Comparison of ENCODE assay signal across 12 mouse cellular contexts in the genomic region with DNA sequence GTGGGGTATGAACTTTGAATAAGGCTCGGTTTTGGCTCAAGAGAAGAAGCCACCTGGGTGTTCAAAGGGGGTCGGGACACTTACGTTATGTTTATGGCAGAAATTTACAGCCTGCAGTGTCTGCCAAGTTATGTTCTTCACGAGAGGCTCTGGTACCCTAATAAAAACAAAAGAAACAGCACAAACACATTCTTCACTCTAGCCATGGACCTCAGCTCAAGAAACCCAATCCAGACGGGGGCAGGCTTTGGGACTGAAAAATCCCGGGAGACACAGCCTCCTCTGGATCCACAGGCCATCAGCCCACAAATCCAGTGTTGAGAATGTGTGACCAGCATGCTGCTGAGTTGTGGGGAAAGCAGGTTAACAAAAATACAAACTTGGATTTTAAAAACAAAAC. TPM values are rescaled to one million over a fixed set of nuclear protein-coding genes. Genes with fewer than 3 reads are reported as not detected.
DNase-seq lines count a peak whose midpoint lies in the region; ATAC-seq lines count a peak whose summit lies in the region.
"Had no signal": no experiment of that assay in that cellular context is flagged by ENCODE, and none has a peak within 500 bp of the region (broad histone marks: within the 10 kb centered on the region; RNA-seq: fewer than 3 reads in every experiment).

No protein-coding gene starts in this region.

- H3K4me2 ChIP-seq in forebrain, embryonic 13.5 days, result no peak overlapping the region
- H3K4me2 ChIP-seq in kidney, embryonic 15.5 days, result no peak overlapping the region
- no peak overlapping the region for H3K4me2 ChIP-seq in embryonic facial prominence, embryonic 12.5 days (replicated peaks)
- peak overlapping the region; percentile 25; the same call in 1 of the 2 replicates for H3K4me2 ChIP-seq in liver, embryonic 11.5 days

- ATAC-seq in forebrain, embryonic 13.5 days, result no peak
- ATAC-seq in kidney, embryonic 15.5 days (replicated peaks; ENCODE audit: low FRiP score), result no peak
- ATAC-seq in embryonic facial prominence, embryonic 12.5 days (ENCODE audit: insufficient number of reproducible peaks, insufficient read depth, low FRiP score, low TSS enrichment), result no peak
- no peak for ATAC-seq in liver, embryonic 11.5 days (replicated peaks; ENCODE audit: low FRiP score)
- ATAC-seq: hindbrain, embryonic 16.5 days had no signal

- peak overlapping the region; percentile 48; the same call in 1 of the 2 replicates for H3K27ac ChIP-seq in forebrain, embryonic 10.5 days
- no peak overlapping the region for H3K27ac ChIP-seq in forebrain, embryonic 13.5 days
- peak overlapping the region; percentile 90 for H3K27ac ChIP-seq in kidney, embryonic 15.5 days
- peak overlapping the region; percentile 1; the same call in 1 of the 2 replicates for H3K27ac ChIP-seq in embryonic facial prominence, embryonic 12.5 days
- peak overlapping the region; percentile 60 for H3K27ac ChIP-seq in liver, embryonic 11.5 days (ENCODE audit: low read depth, low read length)
- H3K27ac ChIP-seq: layer of hippocampus, adult 2 months had no signal

- peaks cover 5% of the 10 kb centered on the region; the same call in 1 of the 2 replicates for H3K27me3 ChIP-seq in forebrain, embryonic 10.5 days (ENCODE audit: poor library complexity, severe bottlenecking)
- no peaks in the 10 kb centered on the region for H3K27me3 ChIP-seq in forebrain, embryonic 13.5 days
- H3K27me3 ChIP-seq in kidney, embryonic 15.5 days, result no peaks in the 10 kb centered on the region
- H3K27me3 ChIP-seq in embryonic facial prominence, embryonic 12.5 days, result no peaks in the 10 kb centered on the region
- no peaks in the 10 kb centered on the region for H3K27me3 ChIP-seq in liver, embryonic 11.5 days (replicated peaks; ENCODE audit: control insufficient read depth, insufficient read depth, low read length)

- H3K9ac ChIP-seq in forebrain, embryonic 13.5 days, result no peak overlapping the region
- no peak overlapping the region for H3K9ac ChIP-seq in kidney, embryonic 15.5 days
- no peak overlapping the region for H3K9ac ChIP-seq in embryonic facial prominence, embryonic 12.5 days
- no peak overlapping the region; the same call in 1 of the 2 replicates for H3K9ac ChIP-seq in liver, embryonic 11.5 days (ENCODE audit: low read depth, low read length)
- H3K9ac ChIP-seq: forebrain, postnatal 0 days had no signal

- DNase-seq in forebrain, embryonic 10.5 days (ENCODE audit: extremely low spot score, low spot score), result no peak
- no peak for DNase-seq in kidney, adult 18-20 months
- no peak for DNase-seq in liver, embryonic 11.5 days (ENCODE audit: low spot score)
- DNase-seq in yolk sac, embryonic 10.5 days (ENCODE audit: low spot score), result no peak
- no peak for DNase-seq in thymus, postnatal 36 days
- DNase-seq: cerebellum, adult 9-10 months; forebrain, postnatal 0 days had no signal

- peaks cover 20% of the 10 kb centered on the region for H3K4me1 ChIP-seq in forebrain, embryonic 10.5 days
- H3K4me1 ChIP-seq in forebrain, embryonic 13.5 days, result peaks cover 15% of the 10 kb centered on the region
- H3K4me1 ChIP-seq in kidney, embryonic 15.5 days, result peaks cover 42% of the 10 kb centered on the region
- peaks cover 11% of the 10 kb centered on the region; the same call in 1 of the 2 replicates for H3K4me1 ChIP-seq in embryonic facial prominence, embryonic 12.5 days
- peaks cover 19% of the 10 kb centered on the region for H3K4me1 ChIP-seq in liver, embryonic 11.5 days (replicated peaks; ENCODE audit: control insufficient read depth, insufficient read depth, low read length)

- no peak overlapping the region for H3K4me3 ChIP-seq in forebrain, embryonic 10.5 days
- H3K4me3 ChIP-seq in forebrain, embryonic 13.5 days, result no peak overlapping the region
- H3K4me3 ChIP-seq in kidney, embryonic 15.5 days (replicated peaks), result no peak overlapping the region
- H3K4me3 ChIP-seq in embryonic facial prominence, embryonic 12.5 days, result no peak overlapping the region
- no peak overlapping the region for H3K4me3 ChIP-seq in liver, embryonic 11.5 days (ENCODE audit: low read depth, low read length)
- H3K4me3 ChIP-seq: layer of hippocampus, adult 2 months had no signal

- no peaks in the 10 kb centered on the region for H3K36me3 ChIP-seq in forebrain, embryonic 10.5 days (replicated peaks)
- H3K36me3 ChIP-seq in forebrain, embryonic 13.5 days (ENCODE audit: poor library complexity, severe bottlenecking), result no peaks in the 10 kb centered on the region
- no peaks in the 10 kb centered on the region for H3K36me3 ChIP-seq in kidney, embryonic 15.5 days
- H3K36me3 ChIP-seq in embryonic facial prominence, embryonic 12.5 days, result no peaks in the 10 kb centered on the region
- H3K36me3 ChIP-seq in liver, embryonic 11.5 days (ENCODE audit: control insufficient read depth, insufficient read depth, low read length), result no peaks in the 10 kb centered on the region

- WGBS in forebrain, embryonic 10.5 days, result 78% methylated on average over 6 of the region's 6 CpGs
- 74% methylated on average over 6 of the region's 6 CpGs for WGBS in forebrain, embryonic 13.5 days
- 14% methylated on average over 6 of the region's 6 CpGs for WGBS in kidney, embryonic 15.5 days
- 60% methylated on average over 6 of the region's 6 CpGs for WGBS in embryonic facial prominence, embryonic 12.5 days
- WGBS in liver, embryonic 11.5 days, result 57% methylated on average over 6 of the region's 6 CpGs

- no peaks in the 10 kb centered on the region for H3K9me3 ChIP-seq in forebrain, embryonic 10.5 days
- no peaks in the 10 kb centered on the region for H3K9me3 ChIP-seq in forebrain, embryonic 13.5 days (replicated peaks)
- H3K9me3 ChIP-seq in kidney, embryonic 15.5 days (replicated peaks), result no peaks in the 10 kb centered on the region
- H3K9me3 ChIP-seq in embryonic facial prominence, embryonic 12.5 days, result no peaks in the 10 kb centered on the region
- H3K9me3 ChIP-seq in liver, embryonic 11.5 days (ENCODE audit: control insufficient read depth, low read length), result no peaks in the 10 kb centered on the region

RNA-seq across cellular contexts. Expression of gene Cdkl1, which starts 31.1 kb away (rescaled TPM):
- 0.44 and 1.1 TPM in 2 replicates for polyA plus RNA-seq in forebrain, embryonic 10.5 days (2016; fragmentation: Nextera tagmentation; extraction: Ambion mirVana)
- polyA plus RNA-seq in forebrain, embryonic 13.5 days (2015; fragmentation: Nextera tagmentation; extraction: Ambion mirVana), result 1.1 and 1.5 TPM in 2 replicates
- polyA plus RNA-seq in kidney, embryonic 15.5 days (2015; fragmentation: Nextera tagmentation; extraction: Ambion mirVana), result 21.4 and 24.7 TPM in 2 replicates
- 0.92 and 1.3 TPM in 2 replicates for polyA plus RNA-seq in embryonic facial prominence, embryonic 12.5 days (2016; fragmentation: Nextera tagmentation; extraction: Ambion mirVana)
- polyA plus RNA-seq in liver, embryonic 11.5 days (2014; fragmentation: Nextera tagmentation; extraction: Ambion mirVana), result 0.21 and 0.52 TPM in 2 replicates

RNA-seq across cellular contexts. Expression of gene Atp5s, which starts 35.3 kb away (rescaled TPM):
- 20.4 and 21.6 TPM in 2 replicates for polyA plus RNA-seq in forebrain, embryonic 10.5 days (2016; fragmentation: Nextera tagmentation; extraction: Ambion mirVana)
- polyA plus RNA-seq in forebrain, embryonic 13.5 days (2015; fragmentation: Nextera tagmentation; extraction: Ambion mirVana), result 19.5 and 26.5 TPM in 2 replicates
- 30.7 and 31.0 TPM in 2 replicates for polyA plus RNA-seq in kidney, embryonic 15.5 days (2015; fragmentation: Nextera tagmentation; extraction: Ambion mirVana)
- polyA plus RNA-seq in embryonic facial prominence, embryonic 12.5 days (2016; fragmentation: Nextera tagmentation; extraction: Ambion mirVana), result 24.3 and 28.4 TPM in 2 replicates
- polyA plus RNA-seq in liver, embryonic 11.5 days (2014; fragmentation: Nextera tagmentation; extraction: Ambion mirVana), result 30.0 and 34.3 TPM in 2 replicates

RNA-seq across cellular contexts. Expression of gene L2hgdh, which starts 35.3 kb away (rescaled TPM):
- 20.4 and 21.0 TPM in 2 replicates for polyA plus RNA-seq in forebrain, embryonic 10.5 days (2016; fragmentation: Nextera tagmentation; extraction: Ambion mirVana)
- polyA plus RNA-seq in forebrain, embryonic 13.5 days (2015; fragmentation: Nextera tagmentation; extraction: Ambion mirVana), result 13.0 and 14.4 TPM in 2 replicates
- 22.3 TPM in 2 replicates for polyA plus RNA-seq in kidney, embryonic 15.5 days (2015; fragmentation: Nextera tagmentation; extraction: Ambion mirVana)
- polyA plus RNA-seq in embryonic facial prominence, embryonic 12.5 days (2016; fragmentation: Nextera tagmentation; extraction: Ambion mirVana), result 19.7 and 21.2 TPM in 2 replicates
- polyA plus RNA-seq in liver, embryonic 11.5 days (2014; fragmentation: Nextera tagmentation; extraction: Ambion mirVana), result 25.0 and 26.8 TPM in 2 replicates
